Mouse (Mus musculus) embryo, embryonic 11.5 days (tissue): ENCODE measurements around the gene Satb2.

Source experiments
- DNase-seq: peaks from one replicate; pipeline ENCODE4 v3.0.0-alpha.2; 2012; ENCODE audit warnings: low read depth, low spot score

Gene Satb2

DNA sequence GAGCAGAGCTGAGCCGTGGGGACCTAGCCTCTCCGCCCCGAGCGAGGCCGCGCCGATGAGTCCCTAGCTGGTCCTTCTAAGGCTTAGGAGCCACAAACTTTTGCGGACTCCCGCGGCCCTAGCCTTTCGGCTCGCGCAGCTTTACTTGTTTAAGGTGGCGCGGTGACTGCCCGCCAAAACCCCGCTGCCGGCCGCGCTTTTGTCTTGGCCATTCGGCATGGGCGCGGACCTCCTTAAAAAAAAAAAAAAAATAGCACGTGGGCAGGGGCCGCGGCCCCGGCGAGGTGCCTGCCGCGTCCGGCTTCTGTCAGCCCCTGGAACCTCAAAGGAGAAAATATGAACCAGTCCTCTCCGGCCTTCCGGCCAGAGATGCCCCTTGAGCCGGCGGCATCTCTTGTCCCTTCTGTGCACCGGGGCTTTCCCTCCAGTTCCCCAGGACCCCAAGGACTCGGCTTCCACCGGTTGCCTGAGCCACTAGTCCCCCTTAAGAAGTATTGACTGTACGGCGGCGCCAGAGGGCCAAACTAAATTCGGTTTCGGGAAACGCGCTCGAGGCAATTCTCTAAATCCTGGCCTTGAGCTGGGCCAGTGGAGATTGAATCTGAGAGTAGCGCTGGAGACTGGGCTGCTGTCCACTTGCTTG is 5.4 kb downstream of the Satb2 start:
- peak; percentile 88 for DNase-seq

DNA sequence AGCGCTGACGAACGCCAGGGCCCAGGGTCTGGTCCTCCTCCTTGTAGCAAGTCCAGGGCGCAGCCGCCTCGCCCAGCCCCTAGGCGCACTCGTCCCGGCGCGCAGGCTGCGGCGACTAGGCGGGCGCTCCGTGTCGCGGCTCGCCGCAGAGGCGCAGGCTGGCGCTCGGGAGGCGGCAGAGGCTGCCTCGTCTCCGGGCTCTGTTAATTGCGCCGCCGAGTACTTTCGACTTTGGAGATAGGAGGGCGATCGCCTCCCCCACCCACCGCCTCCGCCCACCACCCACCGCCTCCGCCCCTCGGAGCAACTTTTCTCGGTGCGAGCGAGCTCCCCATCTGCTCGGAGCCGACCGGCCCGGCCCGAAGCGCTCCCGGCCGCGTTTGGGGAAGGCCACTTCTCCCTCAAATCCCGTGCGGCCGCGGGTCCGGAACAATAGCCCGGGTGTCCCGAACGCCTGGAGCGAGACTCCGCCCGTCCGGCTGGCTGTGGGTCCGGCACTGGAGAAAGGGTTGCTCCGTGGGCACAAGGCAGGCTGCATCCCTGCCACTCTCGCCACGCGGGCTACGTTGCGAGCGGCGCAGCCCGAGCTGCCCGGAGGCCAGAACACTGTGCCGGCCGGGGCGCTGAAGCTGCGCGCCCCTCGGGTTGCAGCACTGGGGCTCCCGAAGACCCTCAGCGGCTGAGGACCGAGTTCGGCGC is 6.0 kb downstream of the Satb2 start:
- DNase-seq = no peak

DNA sequence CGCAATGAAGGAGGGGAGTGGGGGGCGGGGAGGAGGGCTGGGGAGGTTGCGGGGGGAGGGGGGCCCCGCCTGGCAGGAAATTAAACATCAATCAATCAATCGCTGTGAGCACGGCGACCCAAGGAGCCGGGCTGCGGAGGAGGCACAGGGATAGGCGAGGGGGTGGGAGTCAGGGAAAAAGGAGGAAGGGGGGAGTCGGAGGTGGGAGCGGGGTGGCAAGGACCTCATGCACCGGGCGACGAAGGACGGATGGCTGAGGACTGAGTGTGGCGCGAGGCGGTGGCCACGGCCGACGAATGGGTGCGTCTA is 6.6 kb downstream of the Satb2 start:
- DNase-seq = no peak

DNA sequence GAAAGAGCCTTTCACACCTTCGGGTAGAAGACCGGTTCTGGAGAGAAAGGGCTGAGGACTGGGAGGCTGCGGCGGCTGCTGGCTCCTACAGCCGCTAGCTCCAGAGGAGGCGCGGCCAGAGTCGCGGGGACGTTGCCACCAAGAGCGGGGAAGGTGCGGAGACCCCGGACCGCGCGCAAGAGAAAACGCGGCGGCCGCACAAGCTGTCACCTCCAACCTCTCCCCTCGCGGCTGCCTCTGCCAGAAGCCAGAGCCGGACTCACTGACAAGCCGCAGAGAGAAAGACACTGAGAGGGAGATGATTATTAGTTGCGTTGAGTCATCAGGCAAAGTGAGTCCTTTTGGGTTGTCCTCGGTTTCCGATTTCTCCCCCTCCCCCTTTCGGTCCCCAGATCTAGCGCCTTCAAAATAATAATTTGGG is 7.0 kb downstream of the Satb2 start:
- DNase-seq = no peak

DNA sequence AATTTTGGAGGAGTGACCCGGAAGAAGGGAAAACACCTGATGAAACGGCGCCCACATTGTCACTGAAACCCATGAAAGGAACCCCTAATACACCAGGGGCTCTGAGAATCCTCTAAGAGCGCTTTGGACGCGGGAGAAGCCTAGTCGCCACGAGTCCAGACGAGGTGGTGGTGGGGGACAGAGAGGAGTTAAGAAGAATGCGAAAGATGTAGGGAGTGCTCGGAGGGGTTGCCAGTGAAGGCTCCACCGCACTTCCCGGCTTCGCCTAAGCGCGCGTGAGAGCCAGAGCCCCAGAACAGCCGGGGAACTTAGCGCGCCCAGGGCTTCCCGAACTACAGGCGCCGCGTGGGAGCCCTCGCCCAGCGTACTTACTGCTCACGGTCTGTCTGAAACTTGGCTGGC is 7.7 kb downstream of the Satb2 start:
- no peak for DNase-seq

DNA sequence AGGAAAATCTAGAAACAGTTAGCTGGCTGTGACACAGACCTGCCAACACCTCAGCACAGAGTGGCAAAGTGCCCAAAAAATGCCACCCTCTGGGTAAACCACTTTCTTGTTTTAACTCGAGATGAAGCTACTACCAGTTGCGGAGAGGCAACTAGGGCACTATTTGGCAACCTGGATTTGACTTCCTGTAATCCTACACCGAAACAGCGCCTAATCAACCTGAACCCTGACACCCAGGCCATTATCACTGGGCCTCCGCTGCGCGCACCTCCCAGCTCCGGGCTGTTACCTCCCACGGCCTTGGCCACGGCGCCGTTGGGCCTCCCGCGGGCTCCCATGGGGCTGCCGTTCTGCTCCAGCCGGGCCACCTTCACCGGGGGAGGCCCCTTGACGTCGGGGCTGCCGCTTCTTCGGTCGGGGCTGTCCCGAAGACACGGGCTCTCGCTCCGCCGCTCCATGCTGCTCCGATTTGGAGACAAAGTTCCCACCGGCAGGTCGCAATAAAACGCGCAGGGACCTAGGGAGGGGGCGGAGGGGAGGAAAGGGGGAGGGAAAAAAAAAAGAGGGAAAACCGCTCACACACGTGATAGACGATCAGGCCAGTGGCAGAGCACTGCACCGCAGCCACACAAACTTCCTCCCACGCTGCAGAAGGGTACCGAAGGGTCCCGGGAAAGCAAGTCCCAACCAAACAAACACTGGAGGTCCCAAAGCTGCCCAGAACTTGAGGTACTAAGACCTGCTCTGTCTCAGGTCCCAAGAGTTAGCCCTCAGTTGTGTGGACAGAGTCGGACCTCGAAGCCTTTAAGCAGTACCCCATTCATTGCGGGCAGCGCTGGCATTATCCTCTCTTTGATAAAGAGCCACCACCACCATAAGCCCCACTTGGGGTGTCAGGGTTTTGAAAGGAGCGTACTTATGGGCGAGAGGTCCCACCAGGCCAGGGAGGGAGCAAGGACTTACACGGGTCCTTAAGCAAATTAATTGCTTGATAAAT is 8.8 kb downstream of the Satb2 start:
- no peak for DNase-seq

DNA sequence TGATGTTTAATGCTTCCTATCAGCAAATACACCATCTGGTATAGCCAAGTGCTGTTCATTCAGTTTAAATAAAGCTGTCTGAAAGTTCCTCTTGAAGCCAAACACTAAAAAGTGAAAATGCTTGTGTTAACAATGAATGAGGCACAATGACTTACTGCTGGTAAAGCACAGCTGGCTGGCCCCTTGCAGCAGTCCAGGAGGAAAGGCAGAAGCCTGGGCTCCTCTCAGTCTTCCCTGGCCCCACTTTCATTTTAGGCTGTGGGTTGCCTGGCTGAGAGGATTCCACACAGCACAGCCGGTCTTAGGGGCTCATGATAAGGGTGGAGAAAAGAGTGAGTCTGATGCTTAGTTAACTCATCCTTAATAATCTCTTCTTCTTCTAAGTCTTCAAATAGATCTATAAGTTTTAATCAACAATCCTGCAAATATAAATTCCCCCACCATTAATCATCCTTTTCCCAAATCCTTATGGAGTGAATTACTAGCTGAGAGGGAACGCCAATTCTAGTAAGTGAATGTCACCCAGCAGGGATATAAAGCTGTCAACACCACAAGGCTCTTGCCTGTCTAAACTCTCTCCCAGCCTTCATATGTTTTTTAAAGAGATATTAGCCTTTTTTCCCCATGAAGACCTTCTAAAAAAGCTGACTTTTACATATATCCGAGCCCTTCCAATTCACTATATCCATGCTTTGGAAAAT is 12.4 kb downstream of the Satb2 start:
- no peak for DNase-seq

DNA sequence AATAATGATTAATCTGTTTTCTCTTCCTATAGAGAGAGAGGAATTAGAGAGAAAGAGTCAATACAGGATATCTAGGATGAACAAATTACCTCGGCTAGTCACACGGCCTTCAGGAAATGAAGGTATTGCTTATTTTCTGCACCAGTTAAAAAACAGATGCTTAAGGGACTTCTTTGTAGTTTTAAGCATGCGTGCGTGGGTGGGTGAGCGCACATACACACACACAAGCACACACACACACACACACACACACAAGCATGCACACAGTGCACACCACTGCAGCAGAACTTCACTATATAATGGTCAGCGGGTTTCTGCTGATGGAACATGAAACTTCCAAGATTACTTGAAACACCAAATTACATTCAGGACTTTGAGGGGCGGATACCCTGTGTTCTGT is 14.0 kb downstream of the Satb2 start:
- no peak for DNase-seq

DNA sequence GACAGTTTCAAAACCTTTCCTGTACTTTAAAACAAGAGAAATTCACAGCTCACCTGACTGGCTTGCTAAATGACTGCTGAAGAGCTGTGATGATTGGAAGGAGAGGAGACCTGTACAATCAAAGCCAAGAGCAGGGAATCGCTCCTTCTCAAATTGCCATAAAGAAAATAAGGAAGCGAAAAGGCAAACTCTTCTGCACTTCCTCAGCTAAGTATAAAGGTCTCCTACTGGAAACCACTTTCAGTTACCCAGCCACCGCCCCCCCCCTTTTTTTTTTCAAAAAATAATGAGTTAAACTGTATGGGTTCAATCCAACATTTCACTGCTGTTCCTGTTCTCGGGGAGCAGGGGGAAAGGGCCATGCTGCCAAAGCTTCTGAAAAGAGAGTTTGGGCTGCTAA is 15.2 kb downstream of the Satb2 start:
- no peak for DNase-seq

DNA sequence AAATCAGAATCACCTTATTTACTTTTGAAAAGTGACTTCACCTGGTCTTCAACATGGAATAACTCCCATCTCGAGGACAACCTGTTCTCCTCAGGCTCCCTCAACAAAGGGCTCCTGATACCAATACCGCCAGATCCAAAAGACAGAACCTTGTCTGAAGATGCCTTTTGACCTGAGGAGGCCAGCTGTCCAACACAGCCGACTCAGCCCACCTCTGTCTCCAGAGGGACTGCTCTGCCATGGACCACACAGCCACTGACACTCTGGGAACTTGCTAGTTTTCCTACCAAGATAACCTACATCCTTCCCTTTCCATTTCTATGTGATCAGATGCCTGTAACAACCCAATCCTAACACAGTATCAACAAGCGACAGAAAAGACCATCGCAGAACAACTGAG is 19.5 kb downstream of the Satb2 start:
- DNase-seq = no peak

DNA sequence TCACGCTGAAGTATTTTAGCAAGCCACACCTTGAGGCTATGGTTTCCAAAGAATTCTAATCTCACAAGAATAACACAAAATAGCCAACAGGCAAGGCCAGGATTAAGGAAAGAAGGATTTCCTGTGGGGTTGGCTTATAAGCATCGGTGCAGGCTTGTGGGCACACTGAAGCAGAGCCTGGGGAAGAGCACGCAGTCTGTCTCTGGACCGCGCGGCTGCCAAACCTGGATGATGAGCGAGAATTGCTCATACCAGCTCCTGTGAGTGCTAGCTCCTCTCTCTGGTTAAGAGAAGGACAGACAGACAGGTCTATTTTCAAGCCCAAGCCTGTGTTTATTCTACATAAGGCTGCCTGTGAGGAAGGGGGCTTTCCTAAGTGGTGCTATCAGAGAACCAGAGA is 20.5 kb downstream of the Satb2 start:
- DNase-seq = no peak

DNA sequence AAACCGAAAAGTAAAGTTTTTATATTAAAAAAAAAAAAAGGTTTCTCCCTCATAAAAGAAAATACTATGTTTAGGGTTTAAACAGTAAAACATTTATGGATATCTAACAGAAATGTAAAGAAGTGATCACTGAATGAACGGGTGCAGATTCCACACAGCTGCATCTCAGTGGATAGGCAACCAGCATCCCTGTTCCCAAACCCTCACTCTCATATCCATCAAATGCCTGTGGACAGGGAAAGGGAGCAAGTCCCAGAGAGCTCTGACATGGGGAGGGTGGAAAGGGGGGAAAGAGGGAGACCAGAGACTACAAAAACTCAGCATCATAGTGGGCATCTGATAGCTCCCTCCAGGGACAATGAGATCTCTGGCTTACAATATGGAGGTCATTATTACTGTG is 21.6 kb downstream of the Satb2 start:
- no peak for DNase-seq

DNA sequence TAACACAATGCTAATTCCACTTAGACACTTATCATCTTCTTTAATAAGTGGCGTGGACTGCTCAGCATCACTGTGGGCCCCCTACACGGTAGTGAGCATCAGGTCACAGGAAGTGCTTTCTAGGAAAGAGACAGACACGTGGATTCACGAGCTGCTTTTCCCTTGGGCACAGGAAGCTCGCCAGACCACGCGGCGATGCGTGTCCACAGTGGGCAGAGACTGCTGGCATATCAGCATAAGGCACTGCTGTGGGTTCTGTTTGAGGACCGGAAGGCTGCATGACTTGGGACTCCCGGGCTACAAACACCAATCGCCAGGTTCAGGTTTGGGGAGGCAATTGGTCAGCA is 22.7 kb downstream of the Satb2 start:
- DNase-seq = no peak

DNA sequence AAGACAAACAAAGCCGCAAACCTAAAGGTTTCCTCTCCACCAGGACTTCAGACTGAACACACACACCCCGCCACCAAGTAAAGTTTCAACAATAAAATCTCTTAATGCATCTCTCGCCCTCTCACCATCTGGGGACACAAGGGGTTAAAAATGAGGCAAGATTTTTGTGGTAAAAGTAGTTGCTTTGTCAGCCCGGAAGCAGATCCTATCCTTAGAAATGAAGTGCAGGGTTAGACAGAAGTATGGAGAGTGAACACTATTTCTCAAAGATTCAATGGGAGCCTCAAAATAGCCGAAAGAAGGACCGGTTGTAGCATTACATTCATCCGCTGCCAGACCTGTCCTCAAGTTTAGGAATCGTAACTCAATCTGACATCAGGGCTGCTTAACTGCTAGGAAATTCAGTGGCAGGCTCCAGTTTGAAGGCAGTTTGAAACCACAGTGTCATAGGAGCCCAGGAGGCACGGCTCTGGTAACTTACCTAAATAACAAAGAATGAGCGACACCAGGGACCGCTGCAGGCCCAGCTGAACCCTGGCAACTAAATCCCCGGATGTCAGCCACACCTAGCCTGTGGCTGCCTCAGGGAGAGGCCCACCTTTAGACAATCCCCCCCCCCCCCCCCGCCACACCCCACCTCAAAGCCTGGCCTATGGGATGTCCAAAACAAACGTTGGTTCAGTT is 23.3 kb downstream of the Satb2 start:
- DNase-seq = no peak

DNA sequence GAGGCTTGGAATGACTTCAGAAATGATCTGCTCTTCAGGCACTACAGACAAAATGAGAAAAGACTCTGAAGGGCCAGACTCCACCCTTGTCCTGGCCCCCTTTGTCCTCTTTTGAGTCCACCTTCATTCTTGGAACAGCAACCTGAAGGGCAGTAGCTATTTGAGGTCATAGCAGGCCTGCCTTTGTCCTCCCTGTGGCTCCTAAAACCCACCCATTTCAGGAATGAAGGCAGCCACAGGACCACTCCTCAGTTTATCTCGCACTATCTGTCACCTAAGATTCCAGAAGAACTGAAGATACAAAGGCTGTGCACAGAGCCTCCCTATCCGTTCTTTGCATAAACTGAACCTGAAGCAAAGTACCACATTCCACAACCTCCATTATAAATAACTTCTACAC is 24.9 kb downstream of the Satb2 start:
- no peak for DNase-seq

DNA sequence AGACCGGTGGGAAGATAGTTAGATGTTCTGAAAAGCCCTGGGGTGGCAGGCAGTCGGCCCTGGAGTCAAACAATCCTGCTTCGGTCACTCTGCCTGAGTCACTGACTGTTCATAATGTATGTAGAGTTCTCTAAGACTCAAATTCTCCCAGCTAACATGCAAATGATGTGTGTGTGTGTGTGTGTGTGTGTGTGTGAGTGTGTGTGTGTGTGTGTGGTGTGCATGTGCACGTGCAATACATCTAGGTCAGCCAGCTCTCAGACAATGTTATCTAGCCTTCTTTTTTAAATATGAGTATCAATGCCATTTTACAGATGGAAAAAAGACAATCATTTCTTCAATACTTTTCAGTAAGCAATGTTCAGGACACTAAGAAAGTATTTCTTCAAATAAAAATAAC is 26.5 kb downstream of the Satb2 start:
- no peak for DNase-seq

DNA sequence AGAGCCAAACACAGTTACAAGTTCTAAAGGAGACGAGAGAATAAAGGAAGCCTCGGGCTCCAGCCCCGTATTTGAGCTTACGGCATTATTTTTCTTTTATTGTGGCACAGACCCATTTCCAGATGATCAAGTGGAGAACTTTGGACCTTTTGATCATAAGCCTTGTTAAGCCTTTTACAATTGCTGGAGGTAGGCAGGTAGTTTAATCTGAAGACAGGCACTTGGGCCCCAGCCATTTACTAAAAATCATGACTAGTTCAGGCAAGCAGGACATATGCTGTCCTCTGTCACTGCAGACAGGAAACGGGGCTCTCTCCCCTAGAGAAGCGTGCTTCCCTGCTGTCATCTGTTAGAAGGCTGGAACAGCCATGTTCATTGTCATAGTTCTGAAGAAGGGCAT is 26.9 kb downstream of the Satb2 start:
- DNase-seq = no peak

DNA sequence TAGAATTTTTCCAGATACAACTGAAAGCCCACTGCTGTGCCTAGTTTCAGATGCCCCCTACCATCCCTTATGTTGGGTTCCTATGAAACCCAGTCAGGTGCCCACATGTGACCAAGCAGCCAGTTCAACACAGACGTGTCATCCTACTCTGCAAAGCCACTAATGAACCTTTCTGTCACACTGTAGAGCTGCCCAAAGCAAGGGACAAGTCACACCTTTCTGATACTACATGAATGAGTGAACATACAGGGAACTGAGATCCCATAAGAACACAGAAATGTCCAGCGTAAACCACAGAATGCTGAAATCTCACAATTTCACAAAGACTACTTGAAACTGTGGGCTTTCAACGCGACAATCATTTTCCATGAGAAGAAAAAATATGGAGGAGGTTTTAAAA is 39.0 kb downstream of the Satb2 start:
- DNase-seq = no peak

DNA sequence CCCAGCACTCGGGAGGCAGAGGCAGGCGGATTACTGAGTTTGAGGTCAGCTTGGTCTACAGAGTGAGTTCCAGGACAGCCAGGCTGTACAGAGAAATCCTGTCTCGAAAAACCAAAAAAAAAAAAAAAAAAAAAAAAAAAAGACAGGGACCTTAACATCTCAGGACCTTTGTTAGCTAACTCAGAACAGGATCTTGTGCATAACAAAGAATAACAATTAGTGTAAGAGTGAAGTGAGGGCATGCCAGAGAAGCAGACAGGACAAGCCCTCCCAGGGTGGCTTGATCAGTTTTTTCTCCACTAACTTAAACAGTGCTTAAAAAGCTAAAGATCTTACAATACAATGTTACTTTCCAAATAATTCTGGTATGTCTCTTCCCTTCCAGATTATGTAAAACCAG is 40.0 kb downstream of the Satb2 start:
- DNase-seq = no peak

DNA sequence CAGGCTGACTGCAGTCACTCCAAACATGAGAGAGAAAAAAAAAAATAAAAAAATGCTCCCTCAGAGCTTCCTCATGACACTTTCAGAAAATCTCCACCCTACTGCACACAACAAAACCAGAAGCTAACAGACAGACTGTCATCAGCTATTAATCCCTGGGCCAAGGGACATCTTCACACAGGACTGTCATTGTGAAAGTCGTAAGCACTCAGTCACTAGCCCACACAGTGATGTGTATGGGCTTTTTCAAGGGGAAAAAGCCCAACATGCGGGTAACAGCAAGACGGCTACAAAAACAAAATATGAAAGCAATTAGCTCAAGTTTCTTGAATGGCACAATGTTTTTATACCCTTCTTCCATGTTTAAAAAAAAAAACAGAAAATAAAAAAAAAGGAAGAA is 41.9 kb downstream of the Satb2 start:
- DNase-seq = no peak

DNA sequence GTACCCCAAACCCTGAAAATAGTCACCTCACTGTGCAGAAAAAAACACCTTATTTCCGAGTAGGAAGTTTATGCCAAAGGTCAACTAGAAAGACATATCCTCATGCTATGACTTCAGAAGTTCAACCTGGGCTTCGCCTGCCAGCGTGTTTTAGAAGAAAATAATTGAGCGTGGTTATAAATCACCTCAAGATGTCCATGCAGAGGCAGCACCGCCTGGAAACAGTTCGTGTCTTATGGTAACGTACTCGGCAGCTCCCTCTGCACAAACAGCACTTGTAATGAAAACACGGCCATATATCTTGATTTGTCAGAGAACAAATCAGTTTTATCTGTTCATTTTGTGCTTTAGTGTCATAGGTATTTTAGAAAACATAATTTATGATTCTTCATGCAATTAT is 44.6 kb downstream of the Satb2 start:
- DNase-seq = peak; percentile 20

DNA sequence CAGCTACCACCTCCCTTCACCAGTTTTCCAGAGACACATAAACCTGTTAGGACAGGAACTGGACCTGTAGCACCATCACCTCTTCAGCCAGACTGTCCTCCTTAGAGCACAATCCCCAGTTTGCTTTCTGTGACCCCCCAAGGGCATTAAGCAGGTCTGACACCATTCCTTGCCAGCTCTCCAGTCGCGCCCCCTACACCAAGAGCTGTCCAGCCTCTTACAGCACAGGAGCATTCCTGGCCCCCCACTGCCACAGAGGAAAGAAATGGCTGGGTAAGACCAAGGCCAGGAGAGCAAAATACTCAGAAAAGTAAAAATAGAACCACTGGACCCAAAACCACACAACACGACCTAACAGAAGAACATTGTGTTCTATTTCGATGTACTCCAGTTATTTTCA is 48.4 kb downstream of the Satb2 start:
- DNase-seq = no peak
